Mouse (Mus musculus): ENCODE data around the gene Thy1. TPM values are rescaled to one million over a fixed set of nuclear protein-coding genes. Genes with fewer than 3 reads are reported as not detected.

Thy1 gene
- total and polyA plus RNA-seq, 3 experiments, result 1.5 to 24.0 TPM; not detected in 1

DNA sequence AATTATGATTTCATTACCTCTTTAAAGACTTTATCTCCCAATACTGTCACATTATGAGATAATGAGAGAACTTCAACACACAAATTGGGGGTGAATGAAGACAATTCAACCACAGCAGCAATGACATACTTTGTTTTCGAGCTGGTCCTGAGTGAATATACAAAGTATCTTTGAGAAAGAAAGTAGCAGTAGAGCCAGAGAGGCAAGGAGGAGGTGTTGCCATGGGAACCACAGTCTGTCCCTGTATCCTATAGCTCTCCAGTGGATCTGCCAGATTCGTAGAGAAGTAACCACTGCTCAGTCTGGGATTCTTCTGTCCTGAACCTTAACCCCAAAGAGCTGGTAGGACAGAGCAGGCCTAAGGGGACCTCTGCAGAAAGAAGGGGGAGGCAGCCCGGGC lies 35.2 kb upstream of the Thy1 start:
- H3K27ac ChIP-seq (ENCODE audit: control insufficient read depth, low read depth, low read length), result no peak overlapping the region
- no peak overlapping the region for H3K9ac ChIP-seq (ENCODE audit: control insufficient read depth, low read depth, low read length, poor library complexity, severe bottlenecking)
- no peak overlapping the region for H3K4me3 ChIP-seq (ENCODE audit: control insufficient read depth in 1 of 2, insufficient read depth in 1 of 2, low read depth in 2 of 2, low read length in 2 of 2)
- H3K79me2 ChIP-seq (ENCODE audit: control insufficient read depth, insufficient read depth, low read length, poor library complexity), result no peaks in the 10 kb centered on the region
- no peak for TF ChIP-seq BHLHE40 (IDR thresholded peaks at IDR 0.05; ENCODE audit: borderline replicate concordance, low read depth, low read length)
- TF ChIP-seq MXI1 (IDR thresholded peaks at IDR 0.05; ENCODE audit: low read depth, low read length), result no peak
- no peak for TF ChIP-seq CTCF (IDR thresholded peaks at IDR 0.05 in 2 of 3, conservative IDR thresholded peaks at IDR 0.05 in 1 of 3; ENCODE audit: control insufficient read depth in 1 of 3, insufficient read depth in 1 of 3, low read depth in 2 of 3, low read length in 3 of 3, poor library complexity in 1 of 3, severe bottlenecking in 1 of 3)
- TF ChIP-seq TBP (IDR thresholded peaks at IDR 0.05; ENCODE audit: low read depth, low read length), result no peak
- no peak for TF ChIP-seq CHD2 (IDR thresholded peaks at IDR 0.05; ENCODE audit: low read length)
- no peak for TF ChIP-seq ZC3H11A (IDR thresholded peaks at IDR 0.05; ENCODE audit: low read depth, low read length)
- TF ChIP-seq HCFC1 (IDR thresholded peaks at IDR 0.05; ENCODE audit: low read depth, low read length), result no peak
- TF ChIP-seq MAZ (IDR thresholded peaks at IDR 0.05; ENCODE audit: low read depth, low read length), result no peak
- no peak for TF ChIP-seq ZKSCAN1 (IDR thresholded peaks at IDR 0.05; ENCODE audit: low read depth, low read length)
- no peak for TF ChIP-seq NELFE (IDR thresholded peaks at IDR 0.05; ENCODE audit: low read depth, low read length)
- no peaks in the 10 kb centered on the region for H3K27me3 ChIP-seq (ENCODE audit: control insufficient read depth in 1 of 2, insufficient read depth in 2 of 2, low read length in 2 of 2)
- no peaks in the 10 kb centered on the region for H3K36me3 ChIP-seq (ENCODE audit: control insufficient read depth in 1 of 2, insufficient read depth in 2 of 2, low read length in 2 of 2)
- H3K4me1 ChIP-seq (ENCODE audit: control insufficient read depth in 1 of 2, insufficient read depth in 2 of 2, low read length in 2 of 2), result no peaks in the 10 kb centered on the region; a peak in 1 of 4 replicates
- H3K9me3 ChIP-seq (replicated peaks; ENCODE audit: insufficient read depth, low read length), result no peaks in the 10 kb centered on the region
- no peak for DNase-seq (ENCODE audit: low read depth, low spot score)

GRCm38 (mm10) chr9:44010900-44011299 lies 32.3 kb upstream of the Thy1 start:
- H3K27ac ChIP-seq (ENCODE audit: control insufficient read depth, low read depth, low read length), result no peak overlapping the region
- no peaks in the 10 kb centered on the region for H3K79me2 ChIP-seq (ENCODE audit: control insufficient read depth, insufficient read depth, low read length, poor library complexity)
- no peaks in the 10 kb centered on the region for H3K36me3 ChIP-seq (ENCODE audit: control insufficient read depth in 1 of 2, insufficient read depth in 2 of 2, low read length in 2 of 2)
- H3K4me3 ChIP-seq (ENCODE audit: control insufficient read depth in 1 of 2, insufficient read depth in 1 of 2, low read depth in 2 of 2, low read length in 2 of 2), result no peak overlapping the region
- H3K9me3 ChIP-seq (replicated peaks; ENCODE audit: insufficient read depth, low read length), result no peaks in the 10 kb centered on the region
- no peak overlapping the region for H3K9ac ChIP-seq (ENCODE audit: control insufficient read depth, low read depth, low read length, poor library complexity, severe bottlenecking)
- DNase-seq (ENCODE audit: low read depth, low spot score), result no peak
- no peaks in the 10 kb centered on the region; a peak in 1 of 4 replicates for H3K4me1 ChIP-seq (ENCODE audit: control insufficient read depth in 1 of 2, insufficient read depth in 2 of 2, low read length in 2 of 2)
- H3K27me3 ChIP-seq (ENCODE audit: control insufficient read depth in 1 of 2, insufficient read depth in 2 of 2, low read length in 2 of 2), result no peaks in the 10 kb centered on the region; a peak in 1 of 4 replicates
- TF ChIP-seq USF1 (IDR thresholded peaks at IDR 0.05; ENCODE audit: low read depth, low read length) (no peak), ZC3H11A (IDR thresholded peaks at IDR 0.05; ENCODE audit: low read depth, low read length) (no peak), ZNF384 (IDR thresholded peaks at IDR 0.05; ENCODE audit: low read depth, low read length) (no peak), GATA1 (IDR thresholded peaks at IDR 0.05; ENCODE audit: low read depth, low read length) (no peak), CTCF (IDR thresholded peaks at IDR 0.05 in 2 of 3, conservative IDR thresholded peaks at IDR 0.05 in 1 of 3; ENCODE audit: control insufficient read depth in 1 of 3, insufficient read depth in 1 of 3, low read depth in 2 of 3, low read length in 3 of 3, poor library complexity in 1 of 3, severe bottlenecking in 1 of 3) (0 out of 6 replicates have a peak, but pooled peaks of 1 of the 3 experiments have one; percentile 1), UBTF (IDR thresholded peaks at IDR 0.05; ENCODE audit: borderline replicate concordance, insufficient read depth, low read depth, low read length) (no peak), MYC (IDR thresholded peaks at IDR 0.05; ENCODE audit: low read depth, low read length) (no peak), ZKSCAN1 (IDR thresholded peaks at IDR 0.05; ENCODE audit: low read depth, low read length) (no peak), MAX (IDR thresholded peaks at IDR 0.05; ENCODE audit: low read length) (no peak), USF2 (IDR thresholded peaks at IDR 0.05; ENCODE audit: borderline replicate concordance in 1 of 2, insufficient read depth in 1 of 2, low read depth in 1 of 2, low read length in 2 of 2) (no peak), MAZ (IDR thresholded peaks at IDR 0.05; ENCODE audit: low read depth, low read length) (no peak), SIN3A (IDR thresholded peaks at IDR 0.05; ENCODE audit: low read length) (no peak), MXI1 (IDR thresholded peaks at IDR 0.05; ENCODE audit: low read depth, low read length) (no peak), TCF12 (IDR thresholded peaks at IDR 0.05; ENCODE audit: low read depth, low read length) (no peak), SMC3 (IDR thresholded peaks at IDR 0.05; ENCODE audit: low read depth, low read length) (0 out of 2 replicates have a peak, but pooled peaks have one; percentile 11)
